Mouse (Mus musculus): ENCODE measurements around the gene Inpp4b. TPM values are rescaled to one million over a fixed set of nuclear protein-coding genes. Genes with fewer than 3 reads are reported as not detected.

Inpp4b gene
- polyA plus RNA-seq, 1 experiment, result 0.02 TPM

- Histone ChIP-seq H3K79me2 (ENCODE audit: control insufficient read depth, insufficient read depth) (no peaks in the 10 kb centered on the region), H3K36me3 (ENCODE audit: control insufficient read depth, insufficient read depth) (no peaks in the 10 kb centered on the region), H3ac (ENCODE audit: control insufficient read depth, insufficient read length, low read depth) (no peak overlapping the region), H3K4me3 (ENCODE audit: insufficient read depth, poor library complexity, severe bottlenecking) (no peak overlapping the region), H3K79me3 (ENCODE audit: low read depth) (no peaks in the 10 kb centered on the region), H3K27me3 (ENCODE audit: control insufficient read depth, insufficient read depth, insufficient read length) (no peaks in the 10 kb centered on the region)
- no peak for TF ChIP-seq FOSL1 (IDR thresholded peaks at IDR 0.05; ENCODE audit: insufficient read depth, low read length, poor library complexity, severe bottlenecking)
- TF ChIP-seq CEBPB (IDR thresholded peaks at IDR 0.05; ENCODE audit: low read depth), result no peak
- no peak for TF ChIP-seq CTCF (IDR thresholded peaks at IDR 0.05; ENCODE audit: control insufficient read depth, insufficient read depth, insufficient read length)
- no peak for TF ChIP-seq MYOG (IDR thresholded peaks at IDR 0.05; ENCODE audit: control insufficient read depth, extremely low read depth, insufficient read length)
- no peak for TF ChIP-seq USF1 (IDR thresholded peaks at IDR 0.05; ENCODE audit: low read depth)
- TF ChIP-seq MYOD1 (IDR thresholded peaks at IDR 0.05; ENCODE audit: control insufficient read depth, insufficient read length, low read depth), result no peak
- no peak for TF ChIP-seq MAX (IDR thresholded peaks at IDR 0.05)
Measured at GRCm38 (mm10) chr8:81639820-81640219, 297.5 kb downstream of the Inpp4b start.

GRCm38 (mm10) chr8:81643030-81643429 lies 300.7 kb downstream of the Inpp4b start:
- H3ac ChIP-seq (ENCODE audit: control insufficient read depth, insufficient read length, low read depth), result no peak overlapping the region
- no peak overlapping the region for H3K4me3 ChIP-seq (ENCODE audit: insufficient read depth, poor library complexity, severe bottlenecking)
- TF ChIP-seq FOSL1 (IDR thresholded peaks at IDR 0.05; ENCODE audit: insufficient read depth, low read length, poor library complexity, severe bottlenecking) (no peak), USF1 (IDR thresholded peaks at IDR 0.05; ENCODE audit: low read depth) (no peak), MYOG (IDR thresholded peaks at IDR 0.05; ENCODE audit: control insufficient read depth, extremely low read depth, insufficient read length) (no peak), MYOD1 (IDR thresholded peaks at IDR 0.05; ENCODE audit: control insufficient read depth, insufficient read length, low read depth) (no peak), CTCF (IDR thresholded peaks at IDR 0.05; ENCODE audit: control insufficient read depth, insufficient read depth, insufficient read length) (no peak), MAX (IDR thresholded peaks at IDR 0.05) (no peak), CEBPB (IDR thresholded peaks at IDR 0.05; ENCODE audit: low read depth) (no peak)
- H3K79me3 ChIP-seq (ENCODE audit: low read depth), result no peaks in the 10 kb centered on the region
- H3K79me2 ChIP-seq (ENCODE audit: control insufficient read depth, insufficient read depth), result no peaks in the 10 kb centered on the region
- no peaks in the 10 kb centered on the region for H3K36me3 ChIP-seq (ENCODE audit: control insufficient read depth, insufficient read depth)
- H3K27me3 ChIP-seq (ENCODE audit: control insufficient read depth, insufficient read depth, insufficient read length), result no peaks in the 10 kb centered on the region

GRCm38 (mm10) chr8:81692167-81692566 lies 349.8 kb downstream of the Inpp4b start:
- H3K27me3 ChIP-seq (ENCODE audit: control insufficient read depth, insufficient read depth, insufficient read length), result no peaks in the 10 kb centered on the region
- TF ChIP-seq CEBPB (IDR thresholded peaks at IDR 0.05; ENCODE audit: low read depth) (no peak), CTCF (IDR thresholded peaks at IDR 0.05; ENCODE audit: control insufficient read depth, insufficient read depth, insufficient read length) (no peak), FOSL1 (IDR thresholded peaks at IDR 0.05; ENCODE audit: insufficient read depth, low read length, poor library complexity, severe bottlenecking) (no peak), USF1 (IDR thresholded peaks at IDR 0.05; ENCODE audit: low read depth) (no peak)
- no peaks in the 10 kb centered on the region for H3K79me3 ChIP-seq (ENCODE audit: low read depth)
- no peak overlapping the region for H3K4me3 ChIP-seq (ENCODE audit: insufficient read depth, poor library complexity, severe bottlenecking)
- no peaks in the 10 kb centered on the region for H3K36me3 ChIP-seq (ENCODE audit: control insufficient read depth, insufficient read depth)
- no peaks in the 10 kb centered on the region for H3K79me2 ChIP-seq (ENCODE audit: control insufficient read depth, insufficient read depth)
- no peak overlapping the region for H3ac ChIP-seq (ENCODE audit: control insufficient read depth, insufficient read length, low read depth)

- Histone ChIP-seq H3K79me3 (ENCODE audit: low read depth) (no peaks in the 10 kb centered on the region), H3K4me3 (ENCODE audit: insufficient read depth, poor library complexity, severe bottlenecking) (no peak overlapping the region), H3K36me3 (ENCODE audit: control insufficient read depth, insufficient read depth) (no peaks in the 10 kb centered on the region), H3ac (ENCODE audit: control insufficient read depth, insufficient read length, low read depth) (no peak overlapping the region), H3K79me2 (ENCODE audit: control insufficient read depth, insufficient read depth) (no peaks in the 10 kb centered on the region), H3K27me3 (ENCODE audit: control insufficient read depth, insufficient read depth, insufficient read length) (no peaks in the 10 kb centered on the region)
- no peak for TF ChIP-seq MYOD1 (IDR thresholded peaks at IDR 0.05; ENCODE audit: control insufficient read depth, insufficient read length, low read depth)
- no peak for TF ChIP-seq CEBPB (IDR thresholded peaks at IDR 0.05; ENCODE audit: low read depth)
- no peak for TF ChIP-seq USF1 (IDR thresholded peaks at IDR 0.05; ENCODE audit: low read depth)
- no peak for TF ChIP-seq CTCF (IDR thresholded peaks at IDR 0.05; ENCODE audit: control insufficient read depth, insufficient read depth, insufficient read length)
- no peak for TF ChIP-seq FOSL1 (IDR thresholded peaks at IDR 0.05; ENCODE audit: insufficient read depth, low read length, poor library complexity, severe bottlenecking)
- TF ChIP-seq MAX (IDR thresholded peaks at IDR 0.05), result no peak
- TF ChIP-seq MYOG (IDR thresholded peaks at IDR 0.05; ENCODE audit: control insufficient read depth, extremely low read depth, insufficient read length), result no peak
Measured at GRCm38 (mm10) chr8:81694893-81695292, 352.5 kb downstream of the Inpp4b start.

GRCm38 (mm10) chr8:81702038-81702437 lies 359.7 kb downstream of the Inpp4b start:
- no peak overlapping the region for H3K4me3 ChIP-seq (ENCODE audit: insufficient read depth, poor library complexity, severe bottlenecking)
- H3K79me2 ChIP-seq (ENCODE audit: control insufficient read depth, insufficient read depth), result no peaks in the 10 kb centered on the region
- H3K79me3 ChIP-seq (ENCODE audit: low read depth), result no peaks in the 10 kb centered on the region
- no peak for TF ChIP-seq USF1 (IDR thresholded peaks at IDR 0.05; ENCODE audit: low read depth)
- no peak for TF ChIP-seq MAX (IDR thresholded peaks at IDR 0.05)
- TF ChIP-seq FOSL1 (IDR thresholded peaks at IDR 0.05; ENCODE audit: insufficient read depth, low read length, poor library complexity, severe bottlenecking), result no peak
- TF ChIP-seq MYOD1 (IDR thresholded peaks at IDR 0.05; ENCODE audit: control insufficient read depth, insufficient read length, low read depth), result no peak
- no peak for TF ChIP-seq MYOG (IDR thresholded peaks at IDR 0.05; ENCODE audit: control insufficient read depth, extremely low read depth, insufficient read length)
- no peak for TF ChIP-seq CEBPB (IDR thresholded peaks at IDR 0.05; ENCODE audit: low read depth)
- TF ChIP-seq CTCF (IDR thresholded peaks at IDR 0.05; ENCODE audit: control insufficient read depth, insufficient read depth, insufficient read length), result no peak
- H3K27me3 ChIP-seq (ENCODE audit: control insufficient read depth, insufficient read depth, insufficient read length), result no peaks in the 10 kb centered on the region
- no peaks in the 10 kb centered on the region for H3K36me3 ChIP-seq (ENCODE audit: control insufficient read depth, insufficient read depth)
- H3ac ChIP-seq (ENCODE audit: control insufficient read depth, insufficient read length, low read depth), result no peak overlapping the region

Measured in C2C12 (cell line).